Comparison of ENCODE assay signal across 8 mouse cellular contexts in the genomic region with DNA sequence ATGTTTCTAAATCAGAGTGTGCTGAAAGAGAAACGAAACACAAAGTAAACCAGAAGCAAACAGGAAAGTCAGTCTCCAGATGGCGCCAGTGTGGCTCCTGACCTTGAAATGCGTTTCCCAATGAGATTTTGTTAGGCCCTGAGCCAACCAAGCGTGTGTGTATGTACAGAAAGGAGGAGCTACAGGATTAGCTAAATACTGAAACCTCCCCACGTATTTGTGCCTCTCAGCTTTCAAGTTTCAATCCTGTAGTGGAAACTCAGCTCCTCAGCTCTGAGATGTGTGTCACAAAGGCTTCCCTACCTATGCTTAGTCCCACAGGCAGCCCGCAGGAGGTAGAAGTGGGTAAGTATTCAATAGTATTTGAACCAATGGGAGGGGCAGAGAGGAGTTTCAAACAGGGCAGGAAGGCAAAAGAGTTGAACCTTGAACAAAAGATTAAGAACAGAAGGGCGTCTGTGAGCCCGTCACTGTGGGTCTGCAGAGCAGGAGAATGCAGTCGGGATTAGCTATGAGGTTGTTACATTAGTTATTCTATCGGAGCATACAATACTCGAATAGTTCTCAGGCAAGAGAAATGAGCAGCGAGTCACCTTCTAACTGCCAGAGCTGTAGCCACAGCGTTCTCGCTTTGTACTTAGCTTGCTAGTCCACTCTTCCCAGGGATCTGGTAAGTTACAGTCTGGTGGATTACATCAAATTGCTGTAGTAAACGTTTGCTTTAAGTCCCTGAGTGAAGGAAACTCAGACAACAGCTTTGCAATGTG. TPM values are rescaled to one million over a fixed set of nuclear protein-coding genes. Genes with fewer than 3 reads are reported as not detected.
DNase-seq lines count a peak whose midpoint lies in the region; ATAC-seq and TF ChIP-seq lines count a peak whose summit lies in the region.

Clec2d (plus strand) TSS at position 213 of the 767 bp plus-strand sequence.

- H3K4me1 ChIP-seq in hindbrain, postnatal 0 days (ENCODE audit: insufficient read depth, low read length) = no peaks in the 10 kb centered on the region

- H3K9ac ChIP-seq in hindbrain, postnatal 0 days (replicated peaks; ENCODE audit: low read length) = peak within 1 kb of the TSS; percentile 52

- peak within 1 kb of the TSS; percentile 51 for H3K4me2 ChIP-seq in hindbrain, postnatal 0 days (ENCODE audit: low read depth, low read length)

- no peaks in the 10 kb centered on the region for H3K9me3 ChIP-seq in hindbrain, postnatal 0 days (ENCODE audit: low read length)

- WGBS in hindbrain, postnatal 0 days = 2% methylated on average over 15 of the region's 15 CpGs

- H3K4me3 ChIP-seq in hindbrain, postnatal 0 days (ENCODE audit: low read length) = peak within 1 kb of the TSS; percentile 38

- intact Hi-C loops in left cerebral cortex, postnatal 10 days (cut with DNase I) = loop anchor here (5.0 to 10.0 kb wide), 2 partner anchors 57 to 286 kb away; partner anchors contain the start of gene BC035044

- peak; percentile 89 for ATAC-seq in hindbrain, postnatal 0 days
- ATAC-seq in megakaryocyte progenitor cell, adult 5-6 weeks (replicated peaks; ENCODE audit: poor library complexity) = peak; percentile 91

- DNase-seq in adrenal gland, adult 18-20 months (ENCODE audit: low spot score in 2 of 2) = peak; percentile 55 to 66
- peak; percentile 82 for DNase-seq in embryo, embryonic 10 days (ENCODE audit: low spot score)
- DNase-seq in gastrocnemius, adult 8-10 months (ENCODE audit: low spot score in 2 of 2) = peak; percentile 82 to 86
- peak; percentile 90 for DNase-seq in hindbrain, postnatal 0 days (ENCODE audit: low spot score)
- peak; percentile 34 to 83 for DNase-seq in left cerebral cortex, postnatal 10 days (ENCODE audit: extremely low spot score in 1 of 2, low spot score in 2 of 2)
- peak; percentile 52 to 59 for DNase-seq in right cerebral cortex, postnatal 10 days (ENCODE audit: low spot score in 2 of 2)
- peak; percentile 68 to 85 for DNase-seq in urinary bladder, postnatal 36 days (ENCODE audit: low spot score in 2 of 2)

- peak within 1 kb of the TSS; percentile 83 for H3K27ac ChIP-seq in hindbrain, postnatal 0 days

- H3K36me3 ChIP-seq in hindbrain, postnatal 0 days (ENCODE audit: insufficient read depth, low read length) = no peaks in the 10 kb centered on the region

- TF ChIP-seq CTCF in hindbrain, postnatal 0 days (IDR thresholded peaks at IDR 0.05; ENCODE audit: low read depth) = peak; percentile 67

- no peaks in the 10 kb centered on the region for H3K27me3 ChIP-seq in hindbrain, postnatal 0 days (ENCODE audit: insufficient read depth, low read length)

RNA-seq across cellular contexts. Expression of gene Clec2d, which starts in this region (rescaled TPM):
- 10 to 100 TPM; 36.6 to 74.6 TPM for total RNA-seq in adrenal gland, adult 18-20 months (2021)
- total RNA-seq in gastrocnemius, adult 8-10 months (2022) = 10 to 100 TPM; 60.1 to 87.3 (median 74.7) TPM
- 10.0 and 10.5 TPM in 2 replicates for total RNA-seq in hindbrain, postnatal 0 days (2014; rRNA removed)
- 0.24 TPM in 1 of 2 replicates, not detected in the other for polyA plus RNA-seq in hindbrain, postnatal 0 days (2015; fragmentation: Nextera tagmentation; extraction: Ambion mirVana)
- 1 to 10 TPM; 4.9 to 6.3 TPM for total RNA-seq in left cerebral cortex, postnatal 10 days (2021)
- total RNA-seq in megakaryocyte progenitor cell, adult 5-6 weeks (2015) = 16.8 and 26.4 TPM in 2 replicates
- total RNA-seq in megakaryocyte progenitor cell, adult 5-6 weeks (2017) = 101 and 118 TPM in 2 replicates

Comparison
In these comparisons a context has a peak if more than half of its experiments do, and no peak if none do; other contexts are left out.
1. Peak in every context shown above with its lines: DNase-seq, ATAC-seq, H3K4me3 ChIP-seq and H3K27ac ChIP-seq.